Mouse (Mus musculus): ENCODE measurements around the gene Morn1.
"Not testable (repeated sequence)": the region's sequence is repeated elsewhere in the genome, so short reads cannot be mapped to it uniquely, and the experiment has no call there.

The Morn1 gene

GRCm38 (mm10) chr4:155069191-155069590 is 17.2 kb upstream of the Morn1 start:
- peak; percentile 32 for DNase-seq (ENCODE audit: low read depth, low spot score)
- Histone ChIP-seq H3K36me3 (ENCODE audit: control insufficient read depth, insufficient read depth, low read length, poor library complexity, severe bottlenecking) (peaks cover 15% of the 10 kb centered on the region), H3K27me3 (ENCODE audit: control insufficient read depth, insufficient read depth, low read length, poor library complexity, severe bottlenecking) (no peaks in the 10 kb centered on the region)

- H3K36me3 ChIP-seq (ENCODE audit: control insufficient read depth, insufficient read depth, low read length, poor library complexity, severe bottlenecking), result peaks cover 18% of the 10 kb centered on the region
- DNase-seq (ENCODE audit: low read depth, low spot score), result no peak
- H3K27me3 ChIP-seq (ENCODE audit: control insufficient read depth, insufficient read depth, low read length, poor library complexity, severe bottlenecking), result no peaks in the 10 kb centered on the region
Observed at GRCm38 (mm10) chr4:155070199-155070598, 16.2 kb upstream of the Morn1 start.

GRCm38 (mm10) chr4:155070921-155071320 is 15.5 kb upstream of the Morn1 start:
- DNase-seq (ENCODE audit: low read depth, low spot score), result no peak
- no peaks in the 10 kb centered on the region for H3K27me3 ChIP-seq (ENCODE audit: control insufficient read depth, insufficient read depth, low read length, poor library complexity, severe bottlenecking)
- H3K36me3 ChIP-seq (ENCODE audit: control insufficient read depth, insufficient read depth, low read length, poor library complexity, severe bottlenecking), result peaks cover 23% of the 10 kb centered on the region

- DNase-seq (ENCODE audit: low read depth, low spot score), result no peak
- peaks cover 29% of the 10 kb centered on the region for H3K36me3 ChIP-seq (ENCODE audit: control insufficient read depth, insufficient read depth, low read length, poor library complexity, severe bottlenecking)
- no peaks in the 10 kb centered on the region for H3K27me3 ChIP-seq (ENCODE audit: control insufficient read depth, insufficient read depth, low read length, poor library complexity, severe bottlenecking)
Observed at GRCm38 (mm10) chr4:155074418-155074817, 12.0 kb upstream of the Morn1 start.

- no peak for DNase-seq (ENCODE audit: low read depth, low spot score)
- Histone ChIP-seq H3K27me3 (ENCODE audit: control insufficient read depth, insufficient read depth, low read length, poor library complexity, severe bottlenecking) (no peaks in the 10 kb centered on the region), H3K36me3 (ENCODE audit: control insufficient read depth, insufficient read depth, low read length, poor library complexity, severe bottlenecking) (peaks cover 29% of the 10 kb centered on the region)
Observed at GRCm38 (mm10) chr4:155075137-155075536, 11.2 kb upstream of the Morn1 start.

GRCm38 (mm10) chr4:155075813-155076212 is 10.6 kb upstream of the Morn1 start:
- peaks cover 29% of the 10 kb centered on the region for H3K36me3 ChIP-seq (ENCODE audit: control insufficient read depth, insufficient read depth, low read length, poor library complexity, severe bottlenecking)
- no peaks in the 10 kb centered on the region for H3K27me3 ChIP-seq (ENCODE audit: control insufficient read depth, insufficient read depth, low read length, poor library complexity, severe bottlenecking)
- no peak for DNase-seq (ENCODE audit: low read depth, low spot score)

GRCm38 (mm10) chr4:155076677-155077076 is 9.7 kb upstream of the Morn1 start:
- Histone ChIP-seq H3K27me3 (ENCODE audit: control insufficient read depth, insufficient read depth, low read length, poor library complexity, severe bottlenecking) (no peaks in the 10 kb centered on the region), H3K36me3 (ENCODE audit: control insufficient read depth, insufficient read depth, low read length, poor library complexity, severe bottlenecking) (peaks cover 28% of the 10 kb centered on the region)
- no peak for DNase-seq (ENCODE audit: low read depth, low spot score)

- H3K36me3 ChIP-seq (ENCODE audit: control insufficient read depth, insufficient read depth, low read length, poor library complexity, severe bottlenecking), result peaks cover 22% of the 10 kb centered on the region
- DNase-seq (ENCODE audit: low read depth, low spot score); H3K27me3 ChIP-seq (ENCODE audit: control insufficient read depth, insufficient read depth, low read length, poor library complexity, severe bottlenecking): not testable (repeated sequence)
Observed at GRCm38 (mm10) chr4:155078808-155079207, 7.6 kb upstream of the Morn1 start.

- DNase-seq (ENCODE audit: low read depth, low spot score), result no peak
- H3K27me3 ChIP-seq (ENCODE audit: control insufficient read depth, insufficient read depth, low read length, poor library complexity, severe bottlenecking), result no peaks in the 10 kb centered on the region
- peaks cover 22% of the 10 kb centered on the region for H3K36me3 ChIP-seq (ENCODE audit: control insufficient read depth, insufficient read depth, low read length, poor library complexity, severe bottlenecking)
Observed at GRCm38 (mm10) chr4:155079666-155080065, 6.7 kb upstream of the Morn1 start.

- peaks cover 8% of the 10 kb centered on the region; the same call in 1 of the 2 replicates for H3K36me3 ChIP-seq (ENCODE audit: control insufficient read depth, insufficient read depth, low read length, poor library complexity, severe bottlenecking)
- DNase-seq (ENCODE audit: low read depth, low spot score), result no peak
- H3K27me3 ChIP-seq (ENCODE audit: control insufficient read depth, insufficient read depth, low read length, poor library complexity, severe bottlenecking), result no peaks in the 10 kb centered on the region
Observed at GRCm38 (mm10) chr4:155083553-155083952, 2.8 kb upstream of the Morn1 start.

GRCm38 (mm10) chr4:155084351-155084750 is 2.0 kb upstream of the Morn1 start:
- Histone ChIP-seq H3K36me3 (ENCODE audit: control insufficient read depth, insufficient read depth, low read length, poor library complexity, severe bottlenecking) (peaks cover 8% of the 10 kb centered on the region; the same call in 1 of the 2 replicates), H3K27me3 (ENCODE audit: control insufficient read depth, insufficient read depth, low read length, poor library complexity, severe bottlenecking) (no peaks in the 10 kb centered on the region)
- DNase-seq (ENCODE audit: low read depth, low spot score), result no peak

GRCm38 (mm10) chr4:155085206-155086107 is 920 bp upstream of the Morn1 start:
- no peak for DNase-seq (ENCODE audit: low read depth, low spot score)

GRCm38 (mm10) chr4:155089241-155089640 is 2.9 kb downstream of the Morn1 start:
- Histone ChIP-seq H3K27me3 (ENCODE audit: control insufficient read depth, insufficient read depth, low read length, poor library complexity, severe bottlenecking) (no peaks in the 10 kb centered on the region), H3K36me3 (ENCODE audit: control insufficient read depth, insufficient read depth, low read length, poor library complexity, severe bottlenecking) (no peaks in the 10 kb centered on the region)
- no peak for DNase-seq (ENCODE audit: low read depth, low spot score)

More at GRCm38 (mm10) chr4:155085206-155086107, 920 bp upstream of the Morn1 start:
- peaks cover 4% of the 10 kb centered on the region; the same call in 1 of the 2 replicates for H3K36me3 ChIP-seq (ENCODE audit: control insufficient read depth, insufficient read depth, low read length, poor library complexity, severe bottlenecking)
- H3K27me3 ChIP-seq (ENCODE audit: control insufficient read depth, insufficient read depth, low read length, poor library complexity, severe bottlenecking), result no peaks in the 10 kb centered on the region

- DNase-seq (ENCODE audit: low read depth, low spot score), result no peak
- no peaks in the 10 kb centered on the region for H3K36me3 ChIP-seq (ENCODE audit: control insufficient read depth, insufficient read depth, low read length, poor library complexity, severe bottlenecking)
- no peaks in the 10 kb centered on the region for H3K27me3 ChIP-seq (ENCODE audit: control insufficient read depth, insufficient read depth, low read length, poor library complexity, severe bottlenecking)
Observed at GRCm38 (mm10) chr4:155090147-155090546, 3.8 kb downstream of the Morn1 start.

GRCm38 (mm10) chr4:155090688-155091449 is 4.5 kb downstream of the Morn1 start:
- Histone ChIP-seq H3K27me3 (ENCODE audit: control insufficient read depth, insufficient read depth, low read length, poor library complexity, severe bottlenecking) (no peaks in the 10 kb centered on the region), H3K36me3 (ENCODE audit: control insufficient read depth, insufficient read depth, low read length, poor library complexity, severe bottlenecking) (no peaks in the 10 kb centered on the region)
- DNase-seq (ENCODE audit: low read depth, low spot score), result peak; percentile 40
